Mouse (Mus musculus) ES-Bruce4 (cell line): ENCODE measurements around the gene Snf8. TPM values are rescaled to one million over a fixed set of nuclear protein-coding genes. Genes with fewer than 3 reads are reported as not detected.
A peak's percentile ranks its signal among the peaks of the same experiment; 100 is the strongest.

Experiments
- H3K27ac ChIP-seq: 2 replicates; pipeline ENCODE4 v1.5.1; 2012; ENCODE audit warnings: low read length, inconsistent platforms; ENCODE audit not compliant: insufficient read depth
- H3K27me3 ChIP-seq: 2 replicates; pipeline ENCODE4 v1.6.1; 2012; ENCODE audit warnings: mild to moderate bottlenecking, low read length, inconsistent platforms; ENCODE audit not compliant: control insufficient read depth, poor library complexity, insufficient read depth, severe bottlenecking
- H3K36me3 ChIP-seq: 2 replicates; pipeline ENCODE4 v1.6.1; 2012; ENCODE audit warnings: inconsistent platforms, mild to moderate bottlenecking, low read length, moderate library complexity; ENCODE audit not compliant: control insufficient read depth, poor library complexity, insufficient read depth, severe bottlenecking
- H3K4me1 ChIP-seq: one replicate; pipeline ENCODE4 v1.8.1; 2011; ENCODE audit warnings: low read length; ENCODE audit not compliant: control insufficient read depth, insufficient read depth
- H3K4me3 ChIP-seq: 2 replicates; pipeline ENCODE4 v1.5.1; 2011; ENCODE audit warnings: low read depth, mild to moderate bottlenecking, low read length
- H3K9ac ChIP-seq: 2 replicates; pipeline ENCODE4 v1.6.1; 2012; ENCODE audit warnings: low read depth, mild to moderate bottlenecking, inconsistent platforms; ENCODE audit not compliant: poor library complexity, severe bottlenecking
- H3K9me3 ChIP-seq: replicated peaks from 2 replicates; pipeline ENCODE4 v1.6.1; 2012; ENCODE audit warnings: mild to moderate bottlenecking, low read length, inconsistent platforms; ENCODE audit not compliant: control insufficient read depth, poor library complexity, insufficient read depth, severe bottlenecking
- CTCF ChIP-seq: IDR thresholded peaks from one replicate; pipeline ENCODE4 v1.8.1; 2011; ENCODE audit warnings: low read depth, low read length
- EP300 ChIP-seq: IDR thresholded peaks from 2 replicates; pipeline ENCODE4 v1.6.1; 2011; ENCODE audit warnings: low read depth, low read length; ENCODE audit not compliant: insufficient read depth
- POLR2A ChIP-seq: IDR thresholded peaks from one replicate; pipeline ENCODE4 v1.8.1; 2011; ENCODE audit warnings: low read length; ENCODE audit not compliant: insufficient read depth
- polyA plus RNA-seq: library from polyadenylated mRNA; stranded (reverse); fragments of >200 nt; gene quantifications from 2 replicates; pipeline ENCODE4 v1.2.4, GENCODE M21; 2011; ENCODE audit warnings: low read depth; ENCODE audit not compliant: missing spikeins, insufficient read depth, insufficient read length

Snf8 gene
- polyA plus RNA-seq, 1 experiment = 56.1 TPM

DNA sequence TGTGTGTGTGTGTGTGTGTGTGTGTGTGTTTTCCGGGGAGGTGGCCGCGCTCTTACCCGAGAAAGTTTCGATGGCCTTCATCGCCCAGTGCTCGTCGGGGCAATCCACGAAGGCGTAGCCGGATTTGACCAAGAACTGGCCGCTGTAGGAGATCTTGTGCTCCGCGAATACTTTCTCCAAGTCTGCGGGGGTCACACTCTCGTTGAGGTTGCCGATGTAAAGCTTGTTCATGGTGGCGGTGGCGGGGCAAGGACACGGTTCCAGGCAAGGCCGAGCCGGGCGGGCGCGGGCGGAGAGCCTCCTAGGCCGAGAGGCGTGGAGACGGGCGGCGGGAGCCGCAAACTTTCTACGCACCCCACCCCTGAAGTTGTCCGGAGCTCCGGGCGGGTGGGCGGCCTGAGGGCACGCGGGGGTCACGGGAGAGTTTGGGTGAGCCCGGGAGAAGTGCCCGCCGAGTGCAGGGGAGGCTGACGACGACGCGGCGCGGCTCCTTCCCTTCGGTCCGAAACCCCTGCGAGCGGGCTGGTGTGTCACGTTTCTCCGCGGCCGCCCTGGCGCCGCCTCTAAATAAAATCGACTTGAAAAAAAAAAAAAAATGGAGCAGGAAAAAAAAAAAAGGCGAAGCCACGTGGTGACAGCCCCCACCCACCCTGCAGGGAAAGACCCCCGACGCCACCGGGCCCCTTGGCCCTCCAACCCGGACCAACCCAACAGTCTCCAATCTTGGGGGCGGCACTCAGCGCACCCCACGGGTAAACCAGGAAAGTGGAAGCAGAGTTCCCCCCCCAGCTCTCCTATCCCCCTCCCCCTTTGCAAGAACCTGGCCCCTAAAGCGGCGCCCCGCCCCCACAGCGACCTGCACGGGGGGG lies 29.0 kb upstream of the Snf8 start, which contains the start of gene Igf2bp1:
Igf2bp1 (minus strand) TSS at position 538 of the 869 bp plus-strand sequence.
- Histone ChIP-seq H3K27me3 (no peaks in the 10 kb centered on the region), H3K9ac (peak within 1 kb of the TSS; percentile 98), H3K27ac (peak within 1 kb of the TSS; percentile 98), H3K36me3 (peaks cover 18% of the 10 kb centered on the region), H3K4me3 (peak within 1 kb of the TSS; percentile 100), H3K9me3 (no peaks in the 10 kb centered on the region), H3K4me1 (no peaks in the 10 kb centered on the region)
- TF ChIP-seq POLR2A = no peak
- no peak for TF ChIP-seq CTCF
- TF ChIP-seq EP300 = 0 out of 2 replicates have a peak, but pooled peaks have one; percentile 2

GRCm38 (mm10) chr11:96006367-96006851 lies 28.3 kb upstream of the Snf8 start:
- Histone ChIP-seq H3K27me3 (no peaks in the 10 kb centered on the region), H3K4me3 (peak overlapping the region; percentile 80), H3K9me3 (no peaks in the 10 kb centered on the region), H3K4me1 (no peaks in the 10 kb centered on the region), H3K9ac (peak overlapping the region; percentile 98), H3K36me3 (peaks cover 13% of the 10 kb centered on the region), H3K27ac (peak overlapping the region; percentile 90)
- TF ChIP-seq EP300 (no peak), POLR2A (no peak), CTCF (no peak)

GRCm38 (mm10) chr11:96006852-96007515 lies 27.7 kb upstream of the Snf8 start:
- no peaks in the 10 kb centered on the region for H3K4me1 ChIP-seq
- H3K9ac ChIP-seq = peak overlapping the region; percentile 98
- TF ChIP-seq CTCF = no peak
- peak; percentile 59 for TF ChIP-seq POLR2A
- 0 out of 2 replicates have a peak, but pooled peaks have one; percentile 45 for TF ChIP-seq EP300

GRCm38 (mm10) chr11:96007516-96008235 lies 27.0 kb upstream of the Snf8 start:
- H3K36me3 ChIP-seq = peaks cover 5% of the 10 kb centered on the region; the same call in 1 of the 2 replicates
- H3K27ac ChIP-seq = peak overlapping the region; percentile 88
- H3K4me3 ChIP-seq = peak overlapping the region; percentile 76
- TF ChIP-seq POLR2A (no peak), CTCF (no peak), EP300 (no peak)
- no peaks in the 10 kb centered on the region for H3K9me3 ChIP-seq
- H3K27me3 ChIP-seq = no peaks in the 10 kb centered on the region
- H3K4me1 ChIP-seq = no peaks in the 10 kb centered on the region
- peak overlapping the region; percentile 98 for H3K9ac ChIP-seq

More at GRCm38 (mm10) chr11:96006852-96007515, 27.7 kb upstream of the Snf8 start:
- Histone ChIP-seq H3K4me3 (peak overlapping the region; percentile 80), H3K27me3 (no peaks in the 10 kb centered on the region), H3K9me3 (no peaks in the 10 kb centered on the region), H3K36me3 (peaks cover 7% of the 10 kb centered on the region), H3K27ac (peak overlapping the region; percentile 90)

GRCm38 (mm10) chr11:96008827-96009226 lies 25.9 kb upstream of the Snf8 start:
- no peak for TF ChIP-seq POLR2A
- no peak for TF ChIP-seq EP300
- TF ChIP-seq CTCF = no peak
- H3K4me1 ChIP-seq = peaks cover 2% of the 10 kb centered on the region
- peaks cover 5% of the 10 kb centered on the region; the same call in 1 of the 2 replicates for H3K36me3 ChIP-seq
- no peaks in the 10 kb centered on the region for H3K9me3 ChIP-seq
- H3K27ac ChIP-seq = no peak overlapping the region
- H3K9ac ChIP-seq = no peak overlapping the region; the same call in 1 of the 2 replicates
- no peaks in the 10 kb centered on the region for H3K27me3 ChIP-seq
- H3K4me3 ChIP-seq = no peak overlapping the region
